Mouse (Mus musculus) left cerebral cortex, adult 11 months (tissue): Measurements from ENCODE around the gene Aktip.
A peak's percentile ranks its signal among the peaks of the same experiment; 100 is the strongest.

Source experiments
- DNase-seq: peaks from one replicate; pipeline ENCODE4 v3.0.0; 2022; ENCODE audit warnings: low spot score

Aktip gene

GRCm38 (mm10) chr8:91199876-91200275, at the start of gene Aktip:
Gene Aktip, minus strand, starts transcription at chr8:91199976.
- DNase-seq: no peak

GRCm38 (mm10) chr8:91245821-91246454, 46.2 kb upstream of the Aktip start:
- no peak for DNase-seq

- no peak for DNase-seq
Observed at GRCm38 (mm10) chr8:91242721-91243120, 42.9 kb upstream of the Aktip start.

GRCm38 (mm10) chr8:91241873-91242519, 42.2 kb upstream of the Aktip start:
- no peak for DNase-seq

- no peak for DNase-seq
Observed at GRCm38 (mm10) chr8:91241371-91241770, 41.6 kb upstream of the Aktip start.

GRCm38 (mm10) chr8:91237191-91237590, 37.4 kb upstream of the Aktip start:
- DNase-seq: no peak

- DNase-seq: no peak
Observed at GRCm38 (mm10) chr8:91234097-91234496, 34.3 kb upstream of the Aktip start.

GRCm38 (mm10) chr8:91227421-91227841, 27.7 kb upstream of the Aktip start:
- DNase-seq: no peak

- no peak for DNase-seq
Observed at GRCm38 (mm10) chr8:91224227-91224626, 24.5 kb upstream of the Aktip start.

- no peak for DNase-seq
Observed at GRCm38 (mm10) chr8:91221841-91222240, 22.1 kb upstream of the Aktip start.

- DNase-seq: no peak
Observed at GRCm38 (mm10) chr8:91218271-91218670, 18.5 kb upstream of the Aktip start.

- peak; percentile 8 for DNase-seq
Observed at GRCm38 (mm10) chr8:91217062-91217905, 17.5 kb upstream of the Aktip start.

GRCm38 (mm10) chr8:91214287-91214686, 14.5 kb upstream of the Aktip start:
- DNase-seq: no peak

GRCm38 (mm10) chr8:91212948-91213347, 13.2 kb upstream of the Aktip start:
- DNase-seq: no peak

- no peak for DNase-seq
Observed at GRCm38 (mm10) chr8:91209658-91210057, 9.9 kb upstream of the Aktip start.

- DNase-seq: no peak
Observed at GRCm38 (mm10) chr8:91207676-91208075, 7.9 kb upstream of the Aktip start.

- no peak for DNase-seq
Observed at GRCm38 (mm10) chr8:91205897-91206296, 6.1 kb upstream of the Aktip start.

GRCm38 (mm10) chr8:91201184-91201583, 1.4 kb upstream of the Aktip start:
- no peak for DNase-seq

- DNase-seq: no peak
Observed at GRCm38 (mm10) chr8:91198036-91198435, 1.7 kb downstream of the Aktip start.

GRCm38 (mm10) chr8:91197233-91197632, 2.5 kb downstream of the Aktip start:
- no peak for DNase-seq

- DNase-seq: no peak
Observed at GRCm38 (mm10) chr8:91196661-91197060, 3.1 kb downstream of the Aktip start.

- no peak for DNase-seq
Observed at GRCm38 (mm10) chr8:91194081-91194480, 5.7 kb downstream of the Aktip start.

- no peak for DNase-seq
Observed at GRCm38 (mm10) chr8:91192941-91193340, 6.8 kb downstream of the Aktip start.
